Mouse (Mus musculus) lung, postnatal 14 days (tissue): ENCODE data around the gene Nck1.

Experiments
- DNase-seq: peaks from one replicate; pipeline ENCODE4 v3.0.0; 2021

The Nck1 gene

GRCm38 (mm10) chr9:100534686-100535085, 11.2 kb downstream of the Nck1 start:
- DNase-seq, result no peak

DNA sequence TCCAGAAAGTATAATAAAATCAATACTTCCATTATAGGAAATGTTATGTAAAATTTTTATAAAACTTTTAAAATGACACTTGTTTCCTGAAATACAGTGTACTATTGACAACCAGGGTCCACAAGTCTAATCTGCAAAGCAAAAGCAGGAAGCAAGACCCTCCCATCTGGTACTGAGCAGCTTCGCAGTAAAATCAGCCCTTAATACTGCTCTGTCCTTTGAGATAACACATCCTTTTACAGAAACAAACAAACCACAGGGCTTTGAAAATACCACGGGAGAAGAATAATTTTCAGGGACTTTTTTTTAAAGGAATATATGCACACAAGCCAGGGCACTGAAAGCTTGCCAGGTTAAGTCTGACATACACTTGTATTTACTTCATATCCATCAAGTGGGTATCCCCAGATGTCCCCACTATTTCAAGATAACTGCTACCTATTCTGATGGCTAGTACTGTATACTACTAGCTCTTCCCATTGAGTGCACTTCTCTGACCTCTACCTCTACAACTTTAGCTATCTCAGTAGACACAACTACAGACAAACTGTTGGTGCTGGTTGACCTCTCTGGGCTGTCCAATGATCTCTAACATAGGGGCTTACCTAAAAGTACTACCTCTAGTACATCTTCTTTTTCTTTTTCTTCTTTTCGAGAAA, 13.0 kb downstream of the Nck1 start:
- DNase-seq, result no peak

GRCm38 (mm10) chr9:100531296-100531695, 14.6 kb downstream of the Nck1 start:
- no peak for DNase-seq

- DNase-seq, result no peak
Measured at GRCm38 (mm10) chr9:100525225-100525624, 20.7 kb downstream of the Nck1 start.

DNA sequence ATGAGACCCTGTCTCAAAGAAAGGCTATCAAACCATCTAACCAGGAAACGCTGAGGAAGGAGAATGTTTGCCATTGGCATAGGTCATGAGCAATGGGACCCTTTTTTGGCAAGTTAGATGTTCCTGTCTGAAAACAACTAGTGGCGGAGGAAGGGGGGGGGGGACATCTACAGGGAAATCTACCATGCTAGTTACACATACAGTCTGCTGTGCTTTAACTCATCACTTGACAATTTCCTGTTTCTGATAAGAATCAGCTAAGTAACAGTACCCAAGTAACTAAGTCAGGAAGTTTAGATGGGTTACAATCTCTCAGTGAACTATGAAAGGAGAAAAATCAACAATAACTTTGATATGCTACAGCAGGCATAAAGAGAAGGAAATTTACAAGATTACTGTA, 23.9 kb downstream of the Nck1 start:
- no peak for DNase-seq

DNA sequence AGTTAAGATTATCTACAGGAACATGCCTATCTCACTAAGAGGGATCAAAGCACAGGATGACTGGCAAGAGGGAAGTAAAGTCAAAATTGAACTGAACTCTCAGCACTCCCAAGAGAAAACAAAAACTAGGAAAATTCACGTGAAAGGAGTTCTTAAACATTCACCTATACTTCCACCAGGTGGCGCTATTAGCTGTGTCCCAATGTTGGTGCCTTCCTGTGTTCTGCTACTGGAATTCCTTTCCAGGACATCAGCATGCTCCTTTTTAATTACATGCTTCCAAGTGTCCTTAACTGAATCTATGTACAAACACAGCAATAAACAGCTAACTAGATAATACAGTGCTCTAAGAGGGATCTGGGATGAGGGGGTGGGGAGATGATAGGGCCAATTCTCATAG, 25.3 kb downstream of the Nck1 start:
- peak; percentile 79 for DNase-seq

GRCm38 (mm10) chr9:100520012-100520411, 25.9 kb downstream of the Nck1 start:
- DNase-seq, result no peak

DNA sequence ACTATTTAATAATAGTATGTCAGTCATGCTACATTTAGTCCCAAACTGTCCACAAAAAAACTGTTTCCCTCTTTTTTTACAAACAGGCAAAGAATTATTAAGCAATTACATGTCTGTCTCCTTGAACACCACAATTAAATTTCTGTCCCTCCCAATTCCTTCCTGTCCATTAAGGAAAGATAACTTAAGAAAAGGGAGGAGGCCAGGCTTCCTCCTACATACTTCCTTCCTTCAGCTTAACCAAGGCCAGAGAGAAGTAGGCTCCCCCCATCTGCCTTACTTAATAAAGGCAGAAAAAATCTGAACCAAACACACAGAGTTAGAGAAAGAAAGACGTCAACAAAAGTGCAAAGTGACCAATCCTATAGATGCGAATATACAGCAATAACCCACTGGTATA, 38.4 kb downstream of the Nck1 start:
- no peak for DNase-seq

- DNase-seq, result peak; percentile 75
Measured at GRCm38 (mm10) chr9:100506652-100507051, 39.3 kb downstream of the Nck1 start.

DNA sequence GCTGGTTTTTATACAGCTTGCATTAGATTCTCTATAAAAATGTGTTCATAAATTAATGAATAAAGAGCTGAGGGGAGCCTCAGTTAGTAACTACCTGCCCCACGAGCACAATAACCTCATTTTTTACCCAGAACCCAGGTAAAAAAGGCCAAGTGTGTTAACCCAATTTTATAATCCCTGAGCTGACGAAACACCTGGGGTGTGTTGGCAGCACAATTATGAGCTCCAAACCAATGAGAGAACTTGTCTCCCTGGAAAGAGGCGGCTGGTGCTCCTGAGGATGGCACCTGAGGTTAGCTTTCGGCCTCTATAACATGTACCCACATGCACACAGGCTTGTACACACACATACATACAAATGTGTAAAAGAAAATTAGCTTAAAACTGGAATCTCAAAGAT, 40.4 kb downstream of the Nck1 start:
- no peak for DNase-seq

DNA sequence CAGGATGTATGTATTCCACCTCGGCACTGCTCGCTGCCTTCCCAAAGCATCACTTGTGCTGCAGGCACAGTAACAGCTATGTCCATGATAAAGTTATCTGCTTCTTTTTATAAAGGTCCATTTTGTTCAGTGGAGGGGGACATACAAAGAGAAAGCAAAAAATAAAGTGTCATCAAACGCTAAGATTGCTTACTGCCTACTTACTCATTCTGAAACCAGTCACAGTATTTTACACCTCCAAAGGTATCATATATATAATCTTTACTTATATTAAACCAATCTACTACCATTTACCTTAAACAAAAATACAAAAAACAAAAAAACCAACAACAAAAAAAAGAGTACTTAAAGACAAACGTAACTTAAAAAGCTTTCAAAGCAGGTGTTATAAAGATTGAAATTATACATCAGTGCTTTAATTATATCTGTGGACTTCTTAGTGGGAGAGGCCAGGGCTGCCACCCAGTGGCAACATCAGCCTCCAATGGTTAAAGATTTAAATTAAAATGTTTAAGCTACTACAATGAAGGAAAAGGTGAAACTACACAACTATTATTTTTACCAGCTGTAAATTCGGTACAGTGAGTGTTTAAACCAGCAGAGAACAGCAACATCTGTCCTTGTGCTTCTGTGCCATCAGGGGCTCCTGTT, 52.2 kb downstream of the Nck1 start:
- no peak for DNase-seq

DNA sequence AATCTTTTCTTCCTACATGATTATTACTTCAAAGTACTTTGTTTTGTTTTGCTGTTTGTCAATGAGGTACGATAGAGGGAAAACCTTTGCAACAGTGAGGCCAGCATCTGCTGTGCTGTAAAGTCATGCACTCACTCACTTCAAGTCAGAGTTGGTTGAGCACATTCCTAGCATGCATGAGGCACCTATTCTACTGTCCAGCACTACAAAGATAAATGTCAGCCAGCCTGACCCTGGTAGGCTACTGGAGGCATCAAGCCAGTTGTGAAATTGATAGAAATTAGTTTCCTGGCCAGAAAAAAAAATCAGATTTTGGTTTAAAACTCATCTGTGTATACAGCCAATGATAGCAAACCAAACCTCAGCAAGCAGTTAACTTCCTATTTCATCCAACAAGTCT, 54.5 kb downstream of the Nck1 start:
- DNase-seq, result no peak

DNA sequence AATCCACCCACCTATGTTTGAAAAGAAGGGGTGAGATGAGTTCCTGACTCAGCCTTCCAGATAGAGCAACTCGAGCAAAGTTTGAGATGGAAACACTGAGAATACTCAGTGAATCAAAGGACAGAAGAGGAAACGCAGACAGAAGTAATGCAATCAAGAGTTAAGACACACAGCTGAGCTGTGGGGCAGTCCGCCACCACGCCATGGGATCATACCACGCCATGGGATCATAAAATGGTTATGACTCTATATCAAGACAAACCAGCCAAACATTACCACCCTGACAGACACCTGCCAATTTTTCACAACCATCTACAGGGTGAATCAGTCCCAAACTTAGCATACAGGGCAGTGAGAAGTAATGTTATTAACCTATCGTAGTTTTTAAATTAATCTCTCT, 57.0 kb downstream of the Nck1 start:
- no peak for DNase-seq

- DNase-seq, result no peak
Measured at GRCm38 (mm10) chr9:100488056-100488713, 57.7 kb downstream of the Nck1 start.

- DNase-seq, result no peak
Measured at GRCm38 (mm10) chr9:100486431-100486830, 59.5 kb downstream of the Nck1 start, which contains the start of gene Il20rb. TSS of gene Il20rb (minus strand) at chr9:100486788.

GRCm38 (mm10) chr9:100483318-100483717, 62.6 kb downstream of the Nck1 start:
- no peak for DNase-seq

DNA sequence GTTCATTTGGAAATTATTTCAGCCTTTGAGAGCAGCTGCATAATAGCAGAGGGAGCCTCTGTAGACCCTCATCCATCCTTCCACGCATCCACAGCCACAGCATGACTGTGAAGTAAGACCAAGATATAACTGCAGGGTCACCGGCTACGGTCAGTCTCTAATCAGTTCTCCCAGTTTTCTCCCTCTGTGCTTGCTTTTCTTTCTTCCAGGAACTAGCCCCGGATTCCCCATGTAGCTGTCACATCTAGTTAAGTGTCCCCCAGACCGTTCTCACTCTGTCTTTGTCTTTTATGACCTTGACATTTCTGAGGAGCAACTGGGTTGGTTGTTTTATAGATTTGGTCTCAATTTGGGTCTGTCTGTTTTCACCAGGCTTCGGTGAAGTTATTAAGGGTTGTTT, 64.3 kb downstream of the Nck1 start:
- DNase-seq, result no peak

- no peak for DNase-seq
Measured at GRCm38 (mm10) chr9:100474056-100474455, 71.9 kb downstream of the Nck1 start.

- DNase-seq, result no peak
Measured at GRCm38 (mm10) chr9:100473361-100473760, 72.6 kb downstream of the Nck1 start.

DNA sequence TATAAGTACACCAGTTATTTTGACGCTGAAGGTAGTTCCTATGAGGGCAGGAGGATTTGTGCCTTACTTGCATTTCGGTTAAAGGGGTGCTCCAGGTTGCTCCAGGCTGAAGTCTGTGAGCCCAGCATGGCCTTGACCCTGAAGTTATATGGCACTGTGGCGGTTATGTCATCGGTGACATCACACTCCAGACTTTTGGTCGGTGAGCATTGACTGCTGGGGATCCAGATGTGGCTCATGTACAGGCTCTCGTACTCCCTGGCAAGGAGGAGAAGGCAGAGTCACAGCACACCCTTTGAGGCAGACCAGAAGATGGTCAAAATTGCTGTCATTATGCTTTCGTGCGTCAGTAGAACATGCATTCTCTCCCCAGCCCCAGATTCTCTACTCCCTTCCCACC, 73.0 kb downstream of the Nck1 start:
- no peak for DNase-seq

DNA sequence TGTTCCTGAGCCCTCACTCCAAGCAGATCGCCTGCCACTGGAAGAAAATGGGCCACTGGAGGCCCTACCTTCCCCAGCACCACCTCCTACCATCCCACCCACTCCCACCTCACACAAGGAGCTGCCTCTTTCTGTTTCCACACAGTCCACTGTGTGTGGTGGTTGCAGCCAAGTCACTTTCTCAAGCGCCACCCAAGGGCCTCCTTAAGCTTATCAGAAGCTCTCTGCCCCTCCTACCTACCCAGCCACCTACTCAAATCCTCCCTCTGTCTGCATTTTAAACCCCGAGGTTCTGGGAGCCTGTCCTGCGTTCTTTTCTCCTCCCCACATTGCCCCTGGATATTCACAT, 74.4 kb downstream of the Nck1 start:
- DNase-seq, result no peak

DNA sequence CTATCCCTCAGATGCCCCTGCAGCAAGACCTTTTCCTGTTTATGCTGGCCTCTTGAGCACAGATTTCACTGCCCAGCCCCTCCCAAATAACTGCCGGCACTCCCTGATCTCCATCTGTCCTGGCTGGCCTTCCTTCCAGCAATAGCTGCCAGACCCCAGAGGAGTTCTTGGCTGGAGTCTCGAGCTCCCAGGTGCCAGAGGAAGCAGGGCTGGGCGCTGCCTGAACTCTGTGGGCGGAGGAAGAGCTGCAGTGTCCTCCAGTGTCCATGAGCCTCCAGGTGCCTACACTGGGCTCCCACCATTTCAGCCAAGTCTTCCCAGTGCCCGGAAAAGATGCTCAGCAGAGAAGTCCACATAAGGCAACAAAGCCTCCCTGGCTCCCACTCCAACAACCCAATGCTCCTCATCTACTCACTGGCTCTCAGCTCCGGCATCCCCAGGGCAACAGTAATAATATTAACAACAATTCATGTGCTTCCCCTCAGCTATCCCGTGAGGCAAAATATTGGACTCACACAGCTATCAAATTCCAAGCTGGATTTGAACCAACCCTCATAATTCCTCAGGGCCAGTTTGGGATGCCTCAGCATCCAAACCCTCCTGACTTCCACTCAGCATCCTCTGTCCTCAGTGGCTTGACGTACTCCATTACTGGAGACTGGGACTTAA, 74.9 kb downstream of the Nck1 start:
- DNase-seq, result peak; percentile 73

GRCm38 (mm10) chr9:100470228-100470627, 75.7 kb downstream of the Nck1 start:
- no peak for DNase-seq

DNA sequence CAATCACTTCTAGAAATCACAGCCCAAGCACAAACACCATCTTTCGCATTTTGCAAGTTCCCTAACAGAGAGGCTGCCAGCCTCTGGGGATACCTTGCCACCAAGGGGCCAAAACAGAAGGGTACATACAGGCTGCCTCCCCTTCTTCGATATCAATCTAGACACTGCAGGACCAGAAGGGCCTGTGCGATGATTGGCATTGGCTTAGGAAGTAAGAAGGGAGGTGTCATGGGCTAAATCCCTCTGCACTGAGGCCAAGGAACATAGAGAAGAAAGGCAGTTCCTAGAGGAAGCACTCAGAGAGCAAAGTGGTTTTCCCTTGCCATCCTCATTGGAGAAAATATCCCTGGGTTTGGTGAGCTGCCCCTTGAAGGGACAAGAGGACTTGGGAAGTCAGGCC, 76.3 kb downstream of the Nck1 start:
- DNase-seq, result no peak
